Mouse (Mus musculus) lung, embryonic 14.5 days (tissue): Measurements from ENCODE around the gene Rif1. TPM values are rescaled to one million over a fixed set of nuclear protein-coding genes. Genes with fewer than 3 reads are reported as not detected.

Source experiments
- ATAC-seq: fragments of 200-750 bp; cut with Nextera tagmentation; 2 replicates; pipeline ENCODE4 v1.8.0; 2017; ENCODE audit warnings: mild to moderate bottlenecking, moderate TSS enrichment, moderate library complexity; ENCODE audit not compliant: insufficient read depth
- DNase-seq: peaks from one replicate; pipeline ENCODE4 v3.0.0-alpha.2; 2015
- H3K27ac ChIP-seq: fragments of 300-500 bp; sonication (generic); 2 replicates; pipeline ENCODE4 v1.5.1; 2014; ENCODE audit warnings: low read depth, mild to moderate bottlenecking, moderate library complexity
- H3K27me3 ChIP-seq: fragments of 300-500 bp; sonication (generic); 2 replicates; pipeline ENCODE4 v1.6.1; 2014; ENCODE audit warnings: low read length, control low read depth; ENCODE audit not compliant: insufficient read depth
- H3K36me3 ChIP-seq: fragments of 300-500 bp; sonication (generic); 2 replicates; pipeline ENCODE4 v1.6.1; 2014; ENCODE audit warnings: control low read depth; ENCODE audit not compliant: insufficient read depth
- H3K4me1 ChIP-seq: fragments of 300-500 bp; sonication (generic); 2 replicates; pipeline ENCODE4 v1.6.1; 2014; ENCODE audit warnings: antibody characterized with exemption, control low read depth; ENCODE audit not compliant: insufficient read depth
- H3K4me2 ChIP-seq: fragments of 300-500 bp; sonication (generic); 2 replicates; pipeline ENCODE4 v1.6.1; 2014; ENCODE audit warnings: mild to moderate bottlenecking
- H3K4me3 ChIP-seq: fragments of 300-500 bp; sonication (generic); 2 replicates; pipeline ENCODE4 v1.5.1; 2014; ENCODE audit warnings: low read depth, low read length
- H3K9ac ChIP-seq: fragments of 300-500 bp; sonication (generic); 2 replicates; pipeline ENCODE4 v1.6.1; 2014
- H3K9me3 ChIP-seq: fragments of 300-500 bp; sonication (generic); 2 replicates; pipeline ENCODE4 v1.6.1; 2016; ENCODE audit warnings: low read depth, low read length, control low read depth
- CTCF ChIP-seq: IDR thresholded peaks from 2 replicates; pipeline ENCODE4 v1.5.1; 2016; ENCODE audit warnings: antibody characterized with exemption, low read depth
- WGBS: fragments of 180-500 bp; shearing (Covaris S2); extraction: QIAGEN DNeasy Blood & Tissue Kit; methylation state at CpG from one replicate; pipeline ENCODE4 v1.1.7; 2014; 5-methylcytosine and 5-hydroxymethylcytosine counted together
- polyA plus RNA-seq: library from polyadenylated mRNA; unstranded; fragments of >200 nt; fragmentation: Nextera tagmentation; extraction: Ambion mirVana; gene quantifications from 2 replicates; pipeline ENCODE4 v1.2.1, GENCODE M21; 2014

The Rif1 gene
- polyA plus RNA-seq = 57.0 and 61.9 TPM in 2 replicates

GRCm38 (mm10) chr2:52072491-52073140 is at the start of gene Rif1:
Gene Rif1, plus strand, starts transcription at chr2:52072832.
- no peaks in the 10 kb centered on the region for H3K27me3 ChIP-seq
- peak within 1 kb of the TSS; percentile 99 for H3K4me3 ChIP-seq
- ATAC-seq = peak; percentile 96
- peak; percentile 93 for DNase-seq
- peak within 1 kb of the TSS; percentile 96 for H3K9ac ChIP-seq
- H3K9me3 ChIP-seq = no peaks in the 10 kb centered on the region
- peaks cover 25% of the 10 kb centered on the region for H3K36me3 ChIP-seq
- no peak for TF ChIP-seq CTCF
- under 1% methylated on average over 47 of the region's 72 CpGs for WGBS
- peaks cover 6% of the 10 kb centered on the region; the same call in 1 of the 2 replicates for H3K4me1 ChIP-seq
- peak within 1 kb of the TSS; percentile 73 for H3K4me2 ChIP-seq
- peak within 1 kb of the TSS; percentile 90 for H3K27ac ChIP-seq

GRCm38 (mm10) chr2:52027061-52027460 is 45.6 kb upstream of the Rif1 start:
- Histone ChIP-seq H3K27ac (no peak overlapping the region), H3K4me3 (no peak overlapping the region), H3K4me1 (no peaks in the 10 kb centered on the region), H3K27me3 (no peaks in the 10 kb centered on the region), H3K9me3 (no peaks in the 10 kb centered on the region), H3K4me2 (no peak overlapping the region), H3K36me3 (no peaks in the 10 kb centered on the region), H3K9ac (no peak overlapping the region)
- no peak for TF ChIP-seq CTCF
- 75% methylated on average over 4 of the region's 4 CpGs for WGBS
- DNase-seq (no peak), ATAC-seq (no peak)

GRCm38 (mm10) chr2:52029426-52029825 is 43.2 kb upstream of the Rif1 start:
- Histone ChIP-seq H3K36me3 (no peaks in the 10 kb centered on the region), H3K9me3 (no peaks in the 10 kb centered on the region), H3K27ac (no peak overlapping the region), H3K27me3 (no peaks in the 10 kb centered on the region), H3K4me2 (no peak overlapping the region), H3K4me3 (no peak overlapping the region), H3K9ac (no peak overlapping the region), H3K4me1 (no peaks in the 10 kb centered on the region)
- WGBS = 74% methylated on average over 3 of the region's 3 CpGs
- DNase-seq (no peak), ATAC-seq (no peak)
- TF ChIP-seq CTCF = no peak

- Histone ChIP-seq H3K27ac (no peak overlapping the region), H3K9ac (no peak overlapping the region), H3K9me3 (no peaks in the 10 kb centered on the region), H3K4me3 (no peak overlapping the region), H3K4me2 (no peak overlapping the region), H3K36me3 (no peaks in the 10 kb centered on the region), H3K4me1 (no peaks in the 10 kb centered on the region), H3K27me3 (no peaks in the 10 kb centered on the region)
- 73% methylated on average over 4 of the region's 4 CpGs for WGBS
- ATAC-seq (no peak), DNase-seq (peak; percentile 15)
- no peak for TF ChIP-seq CTCF
Measured at GRCm38 (mm10) chr2:52031491-52031890, 41.1 kb upstream of the Rif1 start.

GRCm38 (mm10) chr2:52034601-52035000 is 38.0 kb upstream of the Rif1 start:
- no peak for TF ChIP-seq CTCF
- WGBS = 88% methylated on average over 4 of the region's 4 CpGs
- ATAC-seq = no peak

GRCm38 (mm10) chr2:52035144-52035543 is 37.5 kb upstream of the Rif1 start:
- ATAC-seq (no peak), DNase-seq (no peak)
- Histone ChIP-seq H3K27me3 (no peaks in the 10 kb centered on the region), H3K4me2 (no peak overlapping the region), H3K4me3 (no peak overlapping the region), H3K9ac (no peak overlapping the region), H3K27ac (no peak overlapping the region), H3K4me1 (no peaks in the 10 kb centered on the region), H3K36me3 (no peaks in the 10 kb centered on the region), H3K9me3 (no peaks in the 10 kb centered on the region)
- no peak for TF ChIP-seq CTCF
- WGBS = 64% methylated on average over 4 of the region's 4 CpGs

More at GRCm38 (mm10) chr2:52034601-52035000, 38.0 kb upstream of the Rif1 start:
- no peak overlapping the region for H3K9ac ChIP-seq
- no peaks in the 10 kb centered on the region for H3K9me3 ChIP-seq
- H3K4me1 ChIP-seq = no peaks in the 10 kb centered on the region
- no peak overlapping the region for H3K4me3 ChIP-seq
- no peak overlapping the region for H3K4me2 ChIP-seq
- DNase-seq = no peak
- H3K36me3 ChIP-seq = no peaks in the 10 kb centered on the region
- no peaks in the 10 kb centered on the region for H3K27me3 ChIP-seq
- H3K27ac ChIP-seq = no peak overlapping the region

- no peak overlapping the region; the same call in 1 of the 2 replicates for H3K4me3 ChIP-seq
- H3K27ac ChIP-seq = no peak overlapping the region
- no peak for TF ChIP-seq CTCF
- H3K4me1 ChIP-seq = no peaks in the 10 kb centered on the region
- WGBS = 42% methylated on average over 10 of the region's 11 CpGs
- peak; percentile 47 for ATAC-seq
- H3K4me2 ChIP-seq = peak overlapping the region; percentile 52
- peak; percentile 7 for DNase-seq
- no peaks in the 10 kb centered on the region for H3K36me3 ChIP-seq
- no peaks in the 10 kb centered on the region for H3K27me3 ChIP-seq
- no peak overlapping the region for H3K9ac ChIP-seq
- H3K9me3 ChIP-seq = no peaks in the 10 kb centered on the region
Measured at GRCm38 (mm10) chr2:52036929-52037595, 35.6 kb upstream of the Rif1 start.
